Mouse (Mus musculus): ENCODE data around the gene Kcnk4. TPM values are rescaled to one million over a fixed set of nuclear protein-coding genes. Genes with fewer than 3 reads are reported as not detected.

Kcnk4 gene
- total and polyA plus RNA-seq, 2 experiments, result 0.05 TPM; not detected in 1

GRCm38 (mm10) chr19:6949951-6950350 lies 15.6 kb upstream of the Kcnk4 start:
- 68% methylated on average over 5 of the region's 5 CpGs for WGBS
- H3K27ac ChIP-seq (replicated peaks; ENCODE audit: insufficient read depth, low read depth, low read length), result no peak overlapping the region
- TF ChIP-seq CTCF (IDR thresholded peaks at IDR 0.05; ENCODE audit: low read depth, low read length), result no peak
- no peak overlapping the region for H3K4me3 ChIP-seq (ENCODE audit: insufficient read depth, low read depth, low read length)
- no peaks in the 10 kb centered on the region for H3K27me3 ChIP-seq (ENCODE audit: control insufficient read depth, insufficient read depth, low read length)
- peaks cover 11% of the 10 kb centered on the region for H3K4me1 ChIP-seq (ENCODE audit: control insufficient read depth, insufficient read depth, low read length)
- H3K9ac ChIP-seq (ENCODE audit: low read depth, low read length), result no peak overlapping the region
- H3K79me2 ChIP-seq (ENCODE audit: control insufficient read depth, insufficient read depth, low read length), result no peaks in the 10 kb centered on the region
- DNase-seq (ENCODE audit: extremely low read depth, low read depth, low spot score), result no peak
- H3K36me3 ChIP-seq (ENCODE audit: control insufficient read depth, insufficient read depth, low read length), result no peaks in the 10 kb centered on the region

- no peak overlapping the region for H3K9ac ChIP-seq (ENCODE audit: low read depth, low read length)
- no peak overlapping the region for H3K27ac ChIP-seq (replicated peaks; ENCODE audit: insufficient read depth, low read depth, low read length)
- no peaks in the 10 kb centered on the region for H3K79me2 ChIP-seq (ENCODE audit: control insufficient read depth, insufficient read depth, low read length)
- H3K27me3 ChIP-seq (ENCODE audit: control insufficient read depth, insufficient read depth, low read length), result no peaks in the 10 kb centered on the region
- no peak for DNase-seq (ENCODE audit: extremely low read depth, low read depth, low spot score)
- TF ChIP-seq POLR2A (IDR thresholded peaks at IDR 0.05; ENCODE audit: extremely low read depth, insufficient read depth, low read length) (no peak), CTCF (IDR thresholded peaks at IDR 0.05; ENCODE audit: low read depth, low read length) (no peak)
- no peaks in the 10 kb centered on the region for H3K36me3 ChIP-seq (ENCODE audit: control insufficient read depth, insufficient read depth, low read length)
- H3K4me1 ChIP-seq (ENCODE audit: control insufficient read depth, insufficient read depth, low read length), result peaks cover 11% of the 10 kb centered on the region
- WGBS, result 93% methylated on average over 5 of the region's 5 CpGs
- no peak overlapping the region for H3K4me3 ChIP-seq (ENCODE audit: insufficient read depth, low read depth, low read length)
Measured at GRCm38 (mm10) chr19:6949532-6949931, 15.2 kb upstream of the Kcnk4 start.

DNA sequence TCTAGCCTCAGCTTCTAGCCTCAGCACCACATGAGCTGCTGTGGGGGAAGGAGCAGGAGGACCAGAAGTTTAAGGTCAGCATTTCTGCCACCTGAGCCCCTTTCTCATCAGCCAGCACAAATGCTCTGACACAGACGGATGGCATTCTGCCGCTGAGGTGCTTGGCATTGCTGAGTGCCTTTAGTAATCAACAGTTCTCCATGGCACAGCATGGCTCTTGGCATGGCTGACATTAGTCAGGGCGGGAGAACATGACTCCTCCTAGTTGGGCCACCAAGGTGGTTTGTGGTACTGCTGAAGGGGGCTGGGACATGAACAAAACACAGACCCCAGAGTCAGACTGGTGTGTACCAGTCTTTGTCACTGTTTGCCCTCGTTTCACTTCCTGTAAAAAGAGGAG lies 13.9 kb upstream of the Kcnk4 start:
- no peak for DNase-seq (ENCODE audit: extremely low read depth, low read depth, low spot score)
- 86% methylated on average over 4 of the region's 4 CpGs for WGBS
- peaks cover 6% of the 10 kb centered on the region for H3K4me1 ChIP-seq (ENCODE audit: control insufficient read depth, insufficient read depth, low read length)
- no peak overlapping the region for H3K27ac ChIP-seq (replicated peaks; ENCODE audit: insufficient read depth, low read depth, low read length)
- H3K4me3 ChIP-seq (ENCODE audit: insufficient read depth, low read depth, low read length), result no peak overlapping the region
- no peaks in the 10 kb centered on the region for H3K36me3 ChIP-seq (ENCODE audit: control insufficient read depth, insufficient read depth, low read length)
- 0 out of 2 replicates have a peak, but pooled peaks cover 2% of the 10 kb centered on the region for H3K79me2 ChIP-seq (ENCODE audit: control insufficient read depth, insufficient read depth, low read length)
- H3K27me3 ChIP-seq (ENCODE audit: control insufficient read depth, insufficient read depth, low read length), result no peaks in the 10 kb centered on the region
- no peak overlapping the region for H3K9ac ChIP-seq (ENCODE audit: low read depth, low read length)
- TF ChIP-seq POLR2A (IDR thresholded peaks at IDR 0.05; ENCODE audit: extremely low read depth, insufficient read depth, low read length) (no peak), CTCF (IDR thresholded peaks at IDR 0.05; ENCODE audit: low read depth, low read length) (no peak)

DNA sequence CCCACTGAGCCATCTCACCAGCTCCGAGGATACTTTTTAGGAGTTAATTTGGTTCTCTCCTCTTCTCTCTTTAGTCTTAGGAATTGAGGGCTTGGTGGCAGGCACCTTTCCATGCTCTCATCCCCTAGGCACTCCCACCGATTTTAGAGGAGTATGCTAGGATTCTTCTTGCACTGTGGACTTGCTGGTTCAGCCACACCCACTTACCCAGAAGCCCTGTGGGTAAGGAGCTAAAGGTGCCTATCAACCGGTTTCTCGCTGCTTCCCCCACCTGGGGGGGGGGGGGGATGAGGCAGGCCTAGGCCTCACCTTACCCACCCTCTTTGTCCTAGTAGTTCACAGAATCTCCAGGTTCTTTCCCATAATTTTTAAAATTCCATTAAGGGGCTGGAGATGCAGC lies 13.4 kb upstream of the Kcnk4 start:
- peaks cover 4% of the 10 kb centered on the region; the same call in 1 of the 2 replicates for H3K4me1 ChIP-seq (ENCODE audit: control insufficient read depth, insufficient read depth, low read length)
- no peak for TF ChIP-seq POLR2A (IDR thresholded peaks at IDR 0.05; ENCODE audit: extremely low read depth, insufficient read depth, low read length)
- TF ChIP-seq CTCF (IDR thresholded peaks at IDR 0.05; ENCODE audit: low read depth, low read length), result no peak
- H3K9ac ChIP-seq (ENCODE audit: low read depth, low read length), result no peak overlapping the region
- no peak overlapping the region for H3K4me3 ChIP-seq (ENCODE audit: insufficient read depth, low read depth, low read length)
- WGBS, result 77% methylated on average over 4 of the region's 4 CpGs
- H3K36me3 ChIP-seq (ENCODE audit: control insufficient read depth, insufficient read depth, low read length), result no peaks in the 10 kb centered on the region
- H3K27me3 ChIP-seq (ENCODE audit: control insufficient read depth, insufficient read depth, low read length), result no peaks in the 10 kb centered on the region
- DNase-seq (ENCODE audit: extremely low read depth, low read depth, low spot score), result no peak
- peaks cover 5% of the 10 kb centered on the region for H3K79me2 ChIP-seq (ENCODE audit: control insufficient read depth, insufficient read depth, low read length)
- H3K27ac ChIP-seq (replicated peaks; ENCODE audit: insufficient read depth, low read depth, low read length), result no peak overlapping the region

GRCm38 (mm10) chr19:6943709-6944108 lies 9.4 kb upstream of the Kcnk4 start:
- no peak for DNase-seq (ENCODE audit: extremely low read depth, low read depth, low spot score)
- Histone ChIP-seq H3K36me3 (ENCODE audit: control insufficient read depth, insufficient read depth, low read length) (no peaks in the 10 kb centered on the region), H3K9ac (ENCODE audit: low read depth, low read length) (no peak overlapping the region), H3K4me1 (ENCODE audit: control insufficient read depth, insufficient read depth, low read length) (peaks cover 11% of the 10 kb centered on the region), H3K27ac (replicated peaks; ENCODE audit: insufficient read depth, low read depth, low read length) (no peak overlapping the region), H3K4me3 (ENCODE audit: insufficient read depth, low read depth, low read length) (no peak overlapping the region), H3K27me3 (ENCODE audit: control insufficient read depth, insufficient read depth, low read length) (no peaks in the 10 kb centered on the region), H3K79me2 (ENCODE audit: control insufficient read depth, insufficient read depth, low read length) (peaks cover 8% of the 10 kb centered on the region)
- 98% methylated on average over 6 of the region's 6 CpGs for WGBS
- TF ChIP-seq POLR2A (IDR thresholded peaks at IDR 0.05; ENCODE audit: extremely low read depth, insufficient read depth, low read length), result no peak
- no peak for TF ChIP-seq CTCF (IDR thresholded peaks at IDR 0.05; ENCODE audit: low read depth, low read length)

DNA sequence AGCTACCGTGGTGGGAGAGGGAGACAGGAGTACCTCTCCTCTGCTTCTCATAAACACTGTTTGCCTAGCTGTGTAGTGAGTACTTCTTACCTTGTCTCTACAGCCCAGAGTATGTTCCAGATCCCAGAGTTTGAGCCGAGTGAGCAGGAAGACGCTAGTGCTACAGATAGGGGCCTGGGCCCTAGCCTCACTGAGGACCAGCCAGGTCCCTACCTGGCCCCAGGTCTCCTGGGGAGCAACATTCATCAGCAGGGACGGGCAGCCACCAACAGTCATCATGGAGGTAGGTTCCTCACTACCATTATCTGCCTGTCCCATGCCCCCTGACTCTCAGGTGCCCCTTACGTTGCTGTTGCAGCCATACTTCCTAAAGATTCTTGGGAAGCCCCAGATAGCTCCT lies 8.4 kb upstream of the Kcnk4 start:
- Histone ChIP-seq H3K4me3 (ENCODE audit: insufficient read depth, low read depth, low read length) (peak overlapping the region; percentile 85), H3K36me3 (ENCODE audit: control insufficient read depth, insufficient read depth, low read length) (no peaks in the 10 kb centered on the region), H3K79me2 (ENCODE audit: control insufficient read depth, insufficient read depth, low read length) (peaks cover 8% of the 10 kb centered on the region), H3K4me1 (ENCODE audit: control insufficient read depth, insufficient read depth, low read length) (peaks cover 20% of the 10 kb centered on the region), H3K9ac (ENCODE audit: low read depth, low read length) (peak overlapping the region; percentile 70), H3K27me3 (ENCODE audit: control insufficient read depth, insufficient read depth, low read length) (no peaks in the 10 kb centered on the region), H3K27ac (replicated peaks; ENCODE audit: insufficient read depth, low read depth, low read length) (peak overlapping the region; percentile 84)
- DNase-seq (ENCODE audit: extremely low read depth, low read depth, low spot score), result no peak
- WGBS, result 25% methylated on average over 5 of the region's 5 CpGs
- TF ChIP-seq CTCF (IDR thresholded peaks at IDR 0.05; ENCODE audit: low read depth, low read length) (no peak), POLR2A (IDR thresholded peaks at IDR 0.05; ENCODE audit: extremely low read depth, insufficient read depth, low read length) (no peak)
